9 mouse cellular contexts compared by ENCODE assay signal in genomic region chr7:71867090-71867489, GRCm38 (mm10).
DNase-seq lines count a peak whose midpoint lies in the region; ATAC-seq and TF ChIP-seq lines count a peak whose summit lies in the region.
"Had no signal": no experiment of that assay in that cellular context is flagged by ENCODE, and none has a peak within 500 bp of the region (broad histone marks: within the 10 kb centered on the region; RNA-seq: fewer than 3 reads in every experiment).

No protein-coding gene starts in this region.

- no peaks in the 10 kb centered on the region for H3K9me3 ChIP-seq in MEL (replicated peaks; ENCODE audit: insufficient read depth, low read length)
- H3K9me3 ChIP-seq: limb, embryonic 12.5 days had no signal

- H3K4me3 ChIP-seq in MEL (ENCODE audit: control insufficient read depth in 1 of 2, insufficient read depth in 1 of 2, low read depth in 2 of 2, low read length in 2 of 2) = no peak overlapping the region
- H3K4me3 ChIP-seq: limb, embryonic 12.5 days had no signal

- no peak overlapping the region for H3K27ac ChIP-seq in MEL (ENCODE audit: control insufficient read depth, low read depth, low read length)
- H3K27ac ChIP-seq: limb, embryonic 12.5 days had no signal

- H3K36me3 ChIP-seq in MEL (ENCODE audit: control insufficient read depth in 1 of 2, insufficient read depth in 2 of 2, low read length in 2 of 2) = no peaks in the 10 kb centered on the region
- H3K36me3 ChIP-seq: limb, embryonic 12.5 days had no signal

- no peak for ATAC-seq in cerebellum, adult (ENCODE audit: insufficient number of reproducible peaks, low FRiP score, low TSS enrichment)
- peak; percentile 87 for ATAC-seq in granulocyte monocyte progenitor cell, adult 5-6 weeks (replicated peaks; ENCODE audit: poor library complexity, severe bottlenecking)

- TF ChIP-seq EP300 in MEL (IDR thresholded peaks at IDR 0.05; ENCODE audit: low read depth in 1 of 2, low read length in 2 of 2) = no peak

- DNase-seq in cerebellum, adult 18-20 months = peak; percentile 18 to 35
- peak; percentile 7 for DNase-seq in MEL (ENCODE audit: low read depth, low spot score)
- DNase-seq in cerebellum, postnatal 36 days = peak; percentile 36 to 47
- DNase-seq in layer of hippocampus, adult 9-11 months = peak; percentile 4
- peak; percentile 70 for DNase-seq in mesoderm, embryonic 11.5 days (ENCODE audit: low read depth, low spot score)
- DNase-seq in testis, postnatal 10 days (ENCODE audit: low spot score) = peak; percentile 63

- no peak for TF ChIP-seq POLR2A in MEL (IDR thresholded peaks at IDR 0.05; ENCODE audit: control insufficient read depth in 1 of 2, insufficient read depth in 1 of 2, low read depth in 1 of 2, low read length in 2 of 2, poor library complexity in 1 of 2)

- TF ChIP-seq CTCF in MEL (IDR thresholded peaks at IDR 0.05 in 2 of 3, conservative IDR thresholded peaks at IDR 0.05 in 1 of 3; ENCODE audit: control insufficient read depth in 1 of 3, insufficient read depth in 1 of 3, low read depth in 2 of 3, low read length in 3 of 3, poor library complexity in 1 of 3, severe bottlenecking in 1 of 3) = peak; percentile 44 to 56 (median 49)

- TF ChIP-seq RAD21 in MEL (IDR thresholded peaks at IDR 0.05; ENCODE audit: low read depth, low read length) = peak; percentile 49

- no peaks in the 10 kb centered on the region for H3K27me3 ChIP-seq in MEL (ENCODE audit: control insufficient read depth in 1 of 2, insufficient read depth in 2 of 2, low read length in 2 of 2)

- no peaks in the 10 kb centered on the region for H3K79me2 ChIP-seq in MEL (ENCODE audit: control insufficient read depth, insufficient read depth, low read length, poor library complexity)

- H3K4me1 ChIP-seq in MEL (ENCODE audit: control insufficient read depth in 1 of 2, insufficient read depth in 2 of 2, low read length in 2 of 2) = no peaks in the 10 kb centered on the region

- H3K9ac ChIP-seq in MEL (ENCODE audit: control insufficient read depth, low read depth, low read length, poor library complexity, severe bottlenecking) = no peak overlapping the region
- H3K9ac ChIP-seq: limb, embryonic 12.5 days had no signal

TF ChIP-seq in MEL, 35 proteins besides CTCF, POLR2A, EP300 and RAD21:
- TF ChIP-seq GABPA (IDR thresholded peaks at IDR 0.05; ENCODE audit: low read depth, low read length) (no peak), SMC3 (IDR thresholded peaks at IDR 0.05; ENCODE audit: low read depth, low read length) (peak; percentile 28), MXI1 (IDR thresholded peaks at IDR 0.05; ENCODE audit: low read depth, low read length) (no peak)

Comparison
In these comparisons a context has a peak if more than half of its experiments do, and no peak if none do; other contexts are left out.
1. DNase-seq: peak in every context shown above with its lines; median percentile 70 in mesoderm, embryonic 11.5 days; 63 in testis, postnatal 10 days; 42 in cerebellum, postnatal 36 days; 26 in cerebellum, adult 18-20 months; 7 in MEL; 4 in layer of hippocampus, adult 9-11 months.